Mouse (Mus musculus) liver, postnatal 0 days (tissue): ENCODE results near the gene Wscd2.

Experiments
- CTCF ChIP-seq: sonication (generic); IDR thresholded peaks from 2 replicates; pipeline ENCODE4 v1.5.1; 2016; ENCODE audit warnings: antibody characterized with exemption, low read depth
- EP300 ChIP-seq: IDR thresholded peaks from 2 replicates; pipeline ENCODE4 v1.6.1; 2016; ENCODE audit warnings: antibody characterized with exemption, low read depth, mild to moderate bottlenecking

- TF ChIP-seq CTCF (no peak), EP300 (no peak)
Observed at GRCm38 (mm10) chr5:113564463-113564862, 74.3 kb downstream of the Wscd2 start.
